Mouse (Mus musculus): ENCODE data around the gene Med14. TPM values are rescaled to one million over a fixed set of nuclear protein-coding genes. Genes with fewer than 3 reads are reported as not detected.

Med14 gene
- 11.7 and 14.5 TPM in 2 replicates for polyA plus RNA-seq (2015; fragmentation: Nextera tagmentation; extraction: Ambion mirVana)

DNA sequence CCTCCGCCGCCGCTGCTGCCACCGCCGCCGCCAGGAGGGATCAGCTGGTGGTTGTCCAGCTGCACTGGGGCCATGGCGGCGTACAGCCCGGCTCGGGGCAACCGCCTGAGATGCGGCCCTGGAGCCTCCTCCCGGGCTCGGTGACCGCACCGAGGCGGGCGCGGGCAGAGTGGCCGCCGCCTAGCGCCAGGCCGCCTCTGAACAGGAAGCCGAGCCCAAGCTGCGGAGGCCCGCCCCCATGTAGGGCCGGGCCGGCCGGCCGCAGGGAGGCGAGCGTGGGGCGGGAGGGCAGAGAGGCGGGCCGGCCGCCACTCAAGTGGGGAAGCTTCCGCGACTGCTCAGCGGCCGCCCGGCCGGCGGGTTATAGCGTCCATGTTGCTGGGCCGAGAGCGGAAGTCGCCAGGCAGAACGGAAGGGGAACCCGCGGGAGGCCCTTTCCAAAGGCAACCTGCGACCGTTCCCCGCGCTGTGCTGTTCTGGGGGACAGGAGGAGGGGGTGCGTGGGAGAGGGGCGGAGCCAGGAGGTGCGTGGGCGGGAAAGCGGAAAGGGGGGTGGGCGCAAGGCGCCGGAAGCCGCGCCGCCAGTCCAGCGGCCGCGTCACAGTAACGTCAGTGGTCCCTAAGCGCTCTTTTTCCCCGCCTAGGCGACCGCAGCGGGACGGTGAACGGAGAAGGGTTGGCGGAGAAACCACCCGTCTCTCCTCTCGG is at the start of gene Med14:
TSS of gene Med14 (minus strand) at position 448 of the 708 bp plus-strand sequence.
- H3K9me3 ChIP-seq = no peaks in the 10 kb centered on the region
- ATAC-seq = peak; percentile 98
- peak within 1 kb of the TSS; percentile 64 for H3K4me3 ChIP-seq (replicated peaks)
- no peaks in the 10 kb centered on the region; the same call in 1 of the 2 replicates for H3K27me3 ChIP-seq
- 16% methylated on average over 67 of the region's 79 CpGs for WGBS
- H3K36me3 ChIP-seq = no peaks in the 10 kb centered on the region
- H3K4me2 ChIP-seq (replicated peaks) = peak within 1 kb of the TSS; percentile 63
- peak within 1 kb of the TSS; percentile 81 for H3K9ac ChIP-seq (replicated peaks)
- peak within 1 kb of the TSS; percentile 96 for H3K27ac ChIP-seq
- H3K4me1 ChIP-seq (replicated peaks) = peaks cover 14% of the 10 kb centered on the region

- H3K27ac ChIP-seq = no peak overlapping the region
- no peak overlapping the region for H3K9ac ChIP-seq (replicated peaks)
- no peak overlapping the region for H3K4me2 ChIP-seq (replicated peaks)
- no peak for ATAC-seq
- H3K9me3 ChIP-seq = no peaks in the 10 kb centered on the region
- H3K4me1 ChIP-seq (replicated peaks) = no peaks in the 10 kb centered on the region
- H3K27me3 ChIP-seq = no peaks in the 10 kb centered on the region
- no peak overlapping the region for H3K4me3 ChIP-seq (replicated peaks)
- 64% methylated on average over 4 of the region's 4 CpGs for WGBS
- H3K36me3 ChIP-seq = no peaks in the 10 kb centered on the region
These were observed 38.7 kb upstream of the Med14 start for GRCm38 (mm10) chrX:12800559-12800958.

- WGBS = 54% methylated on average over 2 of the region's 2 CpGs
- Histone ChIP-seq H3K9me3 (no peaks in the 10 kb centered on the region), H3K36me3 (no peaks in the 10 kb centered on the region), H3K4me1 (replicated peaks) (0 out of 2 replicates have a peak, but pooled peaks cover 2% of the 10 kb centered on the region), H3K9ac (replicated peaks) (no peak overlapping the region), H3K27me3 (no peaks in the 10 kb centered on the region), H3K4me3 (replicated peaks) (no peak overlapping the region), H3K4me2 (replicated peaks) (no peak overlapping the region), H3K27ac (no peak overlapping the region)
- ATAC-seq = no peak
These were observed 33.0 kb upstream of the Med14 start for GRCm38 (mm10) chrX:12794842-12795241.

GRCm38 (mm10) chrX:12791674-12792340 is 29.9 kb upstream of the Med14 start:
- Histone ChIP-seq H3K27me3 (no peaks in the 10 kb centered on the region), H3K4me1 (replicated peaks) (0 out of 2 replicates have a peak, but pooled peaks cover 2% of the 10 kb centered on the region), H3K27ac (peak overlapping the region; percentile 88), H3K36me3 (no peaks in the 10 kb centered on the region), H3K9me3 (no peaks in the 10 kb centered on the region), H3K4me2 (replicated peaks) (no peak overlapping the region), H3K4me3 (replicated peaks) (no peak overlapping the region), H3K9ac (replicated peaks) (no peak overlapping the region)
- WGBS = 65% methylated on average over 4 of the region's 4 CpGs
- ATAC-seq = peak; percentile 84

GRCm38 (mm10) chrX:12773236-12773635 is 11.4 kb upstream of the Med14 start:
- no peak overlapping the region for H3K27ac ChIP-seq
- H3K36me3 ChIP-seq = 0 out of 2 replicates have a peak, but pooled peaks cover 9% of the 10 kb centered on the region
- no peaks in the 10 kb centered on the region for H3K9me3 ChIP-seq
- no peaks in the 10 kb centered on the region for H3K27me3 ChIP-seq
- no peaks in the 10 kb centered on the region for H3K4me1 ChIP-seq (replicated peaks)
- H3K4me3 ChIP-seq (replicated peaks) = no peak overlapping the region
- 84% methylated on average over 3 of the region's 3 CpGs for WGBS
- H3K9ac ChIP-seq (replicated peaks) = no peak overlapping the region
- H3K4me2 ChIP-seq (replicated peaks) = no peak overlapping the region
- no peak for ATAC-seq

- Histone ChIP-seq H3K4me1 (replicated peaks) (no peaks in the 10 kb centered on the region), H3K27ac (no peak overlapping the region), H3K27me3 (no peaks in the 10 kb centered on the region), H3K9me3 (no peaks in the 10 kb centered on the region), H3K9ac (replicated peaks) (no peak overlapping the region), H3K4me2 (replicated peaks) (no peak overlapping the region), H3K36me3 (0 out of 2 replicates have a peak, but pooled peaks cover 9% of the 10 kb centered on the region), H3K4me3 (replicated peaks) (no peak overlapping the region)
- no peak for ATAC-seq
- WGBS = 75% methylated on average over 2 of the region's 2 CpGs
These were observed 9.7 kb upstream of the Med14 start for GRCm38 (mm10) chrX:12771561-12771960.

GRCm38 (mm10) chrX:12768571-12768970 is 6.7 kb upstream of the Med14 start:
- Histone ChIP-seq H3K27ac (no peak overlapping the region), H3K4me1 (replicated peaks) (peaks cover 2% of the 10 kb centered on the region; the same call in 1 of the 2 replicates), H3K4me2 (replicated peaks) (no peak overlapping the region), H3K36me3 (0 out of 2 replicates have a peak, but pooled peaks cover 8% of the 10 kb centered on the region), H3K9ac (replicated peaks) (no peak overlapping the region), H3K9me3 (no peaks in the 10 kb centered on the region), H3K4me3 (replicated peaks) (no peak overlapping the region), H3K27me3 (no peaks in the 10 kb centered on the region)
- 67% methylated on average over 3 of the region's 3 CpGs for WGBS
- no peak for ATAC-seq

- Histone ChIP-seq H3K27ac (no peak overlapping the region), H3K27me3 (no peaks in the 10 kb centered on the region; the same call in 1 of the 2 replicates), H3K9me3 (no peaks in the 10 kb centered on the region), H3K4me3 (replicated peaks) (no peak overlapping the region), H3K9ac (replicated peaks) (no peak overlapping the region), H3K36me3 (0 out of 2 replicates have a peak, but pooled peaks cover 3% of the 10 kb centered on the region), H3K4me2 (replicated peaks) (no peak overlapping the region), H3K4me1 (replicated peaks) (peaks cover 5% of the 10 kb centered on the region; the same call in 1 of the 2 replicates)
- 62% methylated on average over 4 of the region's 4 CpGs for WGBS
- no peak for ATAC-seq
These were observed 5.1 kb upstream of the Med14 start for GRCm38 (mm10) chrX:12766846-12767564.

GRCm38 (mm10) chrX:12763127-12763834 is 1.4 kb upstream of the Med14 start:
- 72% methylated on average over 3 of the region's 3 CpGs for WGBS

DNA sequence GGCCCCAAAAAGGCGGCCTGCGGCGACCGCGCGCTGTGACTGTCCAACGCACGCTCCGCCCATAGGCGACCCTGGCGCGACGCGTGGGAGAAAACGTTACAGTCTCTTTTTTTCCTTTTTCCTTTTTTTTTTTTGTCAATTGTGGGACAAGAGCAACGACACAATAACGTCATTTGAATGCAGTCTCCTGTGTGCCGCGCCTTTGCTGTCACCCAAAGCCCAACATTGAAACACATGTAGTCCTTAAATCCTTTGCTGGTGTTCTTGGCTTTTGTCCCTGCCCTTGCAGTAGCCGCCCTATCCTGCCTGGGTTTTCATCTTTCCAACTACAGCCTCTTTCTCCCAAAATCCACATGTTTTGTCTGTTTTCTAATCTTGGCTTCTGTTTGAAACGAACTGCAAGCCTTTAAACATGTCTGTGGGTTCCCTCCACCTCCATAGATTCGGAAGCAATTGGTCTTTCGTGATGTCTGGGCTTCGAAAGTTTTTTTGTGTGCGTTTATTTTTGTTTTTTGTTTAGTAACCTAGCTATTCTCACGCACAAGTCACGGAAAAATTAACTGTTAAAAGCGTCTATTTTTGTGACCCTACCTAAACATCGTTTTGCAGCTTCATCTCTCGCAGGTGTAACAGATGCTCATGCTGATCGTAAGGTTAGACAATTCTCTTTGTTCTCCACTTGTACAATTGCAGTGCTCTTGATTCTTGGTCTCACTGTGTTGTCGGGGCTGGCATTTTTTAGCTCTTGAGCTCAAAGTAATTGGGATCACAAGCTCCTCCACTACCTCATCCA is 657 bp upstream of the Med14 start:
- 22% methylated on average over 31 of the region's 32 CpGs for WGBS
- H3K36me3 ChIP-seq = no peaks in the 10 kb centered on the region
- peak overlapping the region; percentile 64 for H3K4me3 ChIP-seq (replicated peaks)
- peak overlapping the region; percentile 96 for H3K27ac ChIP-seq
- no peak for ATAC-seq
- H3K27me3 ChIP-seq = no peaks in the 10 kb centered on the region; the same call in 1 of the 2 replicates
- H3K9ac ChIP-seq (replicated peaks) = peak overlapping the region; percentile 69
- peaks cover 14% of the 10 kb centered on the region for H3K4me1 ChIP-seq (replicated peaks)
- no peaks in the 10 kb centered on the region for H3K9me3 ChIP-seq
- peak overlapping the region; percentile 63 for H3K4me2 ChIP-seq (replicated peaks)

More at GRCm38 (mm10) chrX:12763127-12763834, 1.4 kb upstream of the Med14 start:
- ATAC-seq = no peak
- Histone ChIP-seq H3K27ac (peak overlapping the region; percentile 96), H3K36me3 (no peaks in the 10 kb centered on the region), H3K4me2 (replicated peaks) (peak overlapping the region; percentile 63), H3K9ac (replicated peaks) (peak overlapping the region; percentile 69), H3K4me3 (replicated peaks) (peak overlapping the region; percentile 64), H3K4me1 (replicated peaks) (peaks cover 14% of the 10 kb centered on the region), H3K9me3 (no peaks in the 10 kb centered on the region), H3K27me3 (no peaks in the 10 kb centered on the region; the same call in 1 of the 2 replicates)

DNA sequence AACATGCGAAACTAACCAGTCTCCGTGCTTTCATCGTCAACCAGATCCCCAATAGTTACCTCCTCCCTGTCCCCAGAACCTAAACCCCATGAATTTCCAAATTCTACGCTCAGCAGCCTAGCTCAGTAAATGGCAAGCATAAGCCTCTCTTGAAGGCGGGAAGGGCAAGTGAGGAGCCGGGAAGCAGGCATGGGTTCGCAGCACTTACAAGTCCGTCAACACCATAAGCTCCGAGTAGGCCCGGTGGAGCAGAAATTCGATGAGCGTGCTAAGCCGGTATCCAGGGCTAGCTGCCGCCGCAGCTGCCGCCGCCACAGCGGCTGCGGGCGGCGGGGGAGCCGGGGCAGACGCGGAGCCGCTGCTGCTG is 631 bp downstream of the Med14 start:
- peak overlapping the region; percentile 64 for H3K4me3 ChIP-seq (replicated peaks)
- H3K4me2 ChIP-seq (replicated peaks) = peak overlapping the region; percentile 63
- no peaks in the 10 kb centered on the region; the same call in 1 of the 2 replicates for H3K27me3 ChIP-seq
- peak overlapping the region; percentile 81 for H3K9ac ChIP-seq (replicated peaks)
- H3K36me3 ChIP-seq = no peaks in the 10 kb centered on the region
- peak overlapping the region; percentile 96 for H3K27ac ChIP-seq
- peaks cover 14% of the 10 kb centered on the region for H3K4me1 ChIP-seq (replicated peaks)
- no peak; the same call in 1 of the 2 replicates for ATAC-seq
- WGBS = 10% methylated on average over 23 of the region's 25 CpGs
- no peaks in the 10 kb centered on the region for H3K9me3 ChIP-seq
